Mouse (Mus musculus) ES-E14 (cell line): ENCODE measurements around the gene Naf1. TPM values are rescaled to one million over a fixed set of nuclear protein-coding genes. Genes with fewer than 3 reads are reported as not detected.
A peak's percentile ranks its signal among the peaks of the same experiment; 100 is the strongest.

Source experiments
- DNase-seq: peaks from one replicate; pipeline ENCODE4 v3.0.0-alpha.2; 2013; ENCODE audit warnings: low read depth, low spot score
- H3K27ac ChIP-seq: 2 replicates; pipeline ENCODE4 v1.5.1; 2012; ENCODE audit warnings: low read depth, mild to moderate bottlenecking, low read length, moderate library complexity, mixed read lengths; ENCODE audit not compliant: poor library complexity, insufficient read depth, severe bottlenecking
- H3K36me3 ChIP-seq: 2 replicates; pipeline ENCODE4 v1.6.1; 2012; ENCODE audit warnings: mild to moderate bottlenecking, low read length, moderate library complexity, mixed read lengths; ENCODE audit not compliant: control insufficient read depth, poor library complexity, insufficient read depth, severe bottlenecking
- H3K4me1 ChIP-seq, 2 experiments: fragments of 150-350 bp in 1 of 2; sonication (generic) in 1 of 2; 2 replicates each; pipeline ENCODE4 v1.6.1; 2012; ENCODE audit warnings: low read length in 2 of 2, mild to moderate bottlenecking in 1 of 2, mixed read lengths in 1 of 2; ENCODE audit not compliant: control insufficient read depth in 2 of 2, insufficient read depth in 2 of 2, poor library complexity in 1 of 2
- H3K4me3 ChIP-seq, 2 experiments: fragments of 150-350 bp in 1 of 2; sonication (generic) in 1 of 2; 2 replicates each; pipeline ENCODE4 v1.5.1; 2012; ENCODE audit warnings: low read length in 2 of 2, low read depth in 1 of 2, mild to moderate bottlenecking in 1 of 2, mixed read lengths in 1 of 2; ENCODE audit not compliant: insufficient read depth in 1 of 2, poor library complexity in 1 of 2, severe bottlenecking in 1 of 2
- H3K9ac ChIP-seq: 2 replicates; pipeline ENCODE4 v1.6.1; 2012; ENCODE audit warnings: low read depth, mild to moderate bottlenecking, low read length, mixed read lengths; ENCODE audit not compliant: poor library complexity, insufficient read depth, severe bottlenecking
- H3K9me3 ChIP-seq: fragments of 150-350 bp; sonication (generic); 2 replicates; pipeline ENCODE4 v1.6.1; 2012; ENCODE audit warnings: low read depth, mild to moderate bottlenecking, low read length; ENCODE audit not compliant: control insufficient read depth, insufficient read depth
- CHD2 ChIP-seq: IDR thresholded peaks from 2 replicates; pipeline ENCODE4 v1.6.1; 2014; ENCODE audit warnings: mild to moderate bottlenecking, low read depth, low read length, inconsistent platforms
- HCFC1 ChIP-seq: IDR thresholded peaks from 2 replicates; pipeline ENCODE4 v1.6.1; 2012; ENCODE audit warnings: low read length, inconsistent platforms, borderline replicate concordance; ENCODE audit not compliant: insufficient read depth
- MAFK ChIP-seq: IDR thresholded peaks from 2 replicates; pipeline ENCODE4 v1.6.1; 2014; ENCODE audit warnings: mild to moderate bottlenecking, low read depth, low read length, inconsistent platforms; ENCODE audit not compliant: insufficient read depth
- ZC3H11A ChIP-seq: IDR thresholded peaks from 2 replicates; pipeline ENCODE4 v1.6.1; 2012; ENCODE audit warnings: low read depth, mild to moderate bottlenecking, inconsistent platforms, low read length, borderline replicate concordance
- ZNF384 ChIP-seq: IDR thresholded peaks from 2 replicates; pipeline ENCODE4 v1.6.1; 2012; ENCODE audit warnings: low read depth, low read length, inconsistent platforms
- in situ Hi-C, 2 experiments: fragments of 600-800 bp; cut with MboI; formaldehyde crosslinking; loops; one replicate each; pipeline ENCODE4 v1.15.1; 2025; ENCODE audit warnings: low sequenced_read_pairs in 2 of 2, inconsistent platforms in 1 of 2; ENCODE audit not compliant: unreplicated experiment in 2 of 2
- total RNA-seq: library from RNA; depleted of rRNA; stranded (reverse); fragments of 300-350 nt; gene quantifications from 2 replicates; pipeline ENCODE4 v1.2.3, GENCODE M21; 2012

Gene Naf1
- total RNA-seq, 1 experiment = 13.7 TPM

- no peak overlapping the region for H3K4me3 ChIP-seq
- H3K4me1 ChIP-seq = no peaks in the 10 kb centered on the region; a peak in 1 of 4 replicates
- in situ Hi-C loops = no loop called here
- H3K9me3 ChIP-seq = no peaks in the 10 kb centered on the region
- TF ChIP-seq HCFC1 (no peak), ZC3H11A (0 out of 2 replicates have a peak, but pooled peaks have one; percentile 32)
- no peaks in the 10 kb centered on the region for H3K36me3 ChIP-seq
- no peak overlapping the region for H3K9ac ChIP-seq
- peak; percentile 75 for DNase-seq
- H3K27ac ChIP-seq = no peak overlapping the region
These were observed 53.9 kb downstream of the Naf1 start for GRCm38 (mm10) chr8:66913616-66914536.

GRCm38 (mm10) chr8:66916056-66916455 lies 56.0 kb downstream of the Naf1 start:
- no peaks in the 10 kb centered on the region for H3K36me3 ChIP-seq
- H3K27ac ChIP-seq = no peak overlapping the region
- H3K9ac ChIP-seq = no peak overlapping the region
- in situ Hi-C loops = no loop called here
- H3K4me3 ChIP-seq = no peak overlapping the region
- DNase-seq = no peak
- H3K4me1 ChIP-seq = no peaks in the 10 kb centered on the region; a peak in 1 of 4 replicates
- TF ChIP-seq ZNF384 (no peak), MAFK (no peak), CHD2 (no peak), HCFC1 (no peak), ZC3H11A (no peak)
- H3K9me3 ChIP-seq = no peaks in the 10 kb centered on the region

GRCm38 (mm10) chr8:66917695-66918467 lies 57.9 kb downstream of the Naf1 start:
- H3K4me3 ChIP-seq = no peak overlapping the region
- no peaks in the 10 kb centered on the region; a peak in 1 of 4 replicates for H3K4me1 ChIP-seq
- no peak for DNase-seq
- H3K36me3 ChIP-seq = no peaks in the 10 kb centered on the region
- H3K27ac ChIP-seq = no peak overlapping the region
- H3K9ac ChIP-seq = no peak overlapping the region
- TF ChIP-seq HCFC1 = no peak
- no peak for TF ChIP-seq MAFK
- no peak for TF ChIP-seq CHD2
- TF ChIP-seq ZC3H11A = no peak
- TF ChIP-seq ZNF384 = no peak
- H3K9me3 ChIP-seq = no peaks in the 10 kb centered on the region
- in situ Hi-C loops = no loop called here

- in situ Hi-C loops = no loop called here
These were observed 58.5 kb downstream of the Naf1 start for GRCm38 (mm10) chr8:66918471-66918870.

More at GRCm38 (mm10) chr8:66918471-66918870, 58.5 kb downstream of the Naf1 start:
- no peak for DNase-seq
- H3K36me3 ChIP-seq = no peaks in the 10 kb centered on the region
- no peak overlapping the region for H3K9ac ChIP-seq
- no peak overlapping the region for H3K4me3 ChIP-seq
- no peak overlapping the region for H3K27ac ChIP-seq
- H3K9me3 ChIP-seq = no peaks in the 10 kb centered on the region
- TF ChIP-seq CHD2 (no peak), HCFC1 (no peak), ZC3H11A (no peak), MAFK (no peak), ZNF384 (no peak)
- no peaks in the 10 kb centered on the region; a peak in 1 of 4 replicates for H3K4me1 ChIP-seq
